Mouse (Mus musculus) bone marrow macrophage, adult 2 months (primary cell): ENCODE measurements around the gene Trip4.

ENCODE experiments used
- CTCF ChIP-seq: IDR thresholded peaks from 2 replicates; pipeline ENCODE4 v1.5.1; 2012; ENCODE audit warnings: low read depth, mild to moderate bottlenecking, low read length, moderate library complexity
- POLR2A ChIP-seq: IDR thresholded peaks from 2 replicates; pipeline ENCODE4 v1.6.1; 2012; ENCODE audit warnings: mild to moderate bottlenecking, low read depth, low read length, borderline replicate concordance

DNA sequence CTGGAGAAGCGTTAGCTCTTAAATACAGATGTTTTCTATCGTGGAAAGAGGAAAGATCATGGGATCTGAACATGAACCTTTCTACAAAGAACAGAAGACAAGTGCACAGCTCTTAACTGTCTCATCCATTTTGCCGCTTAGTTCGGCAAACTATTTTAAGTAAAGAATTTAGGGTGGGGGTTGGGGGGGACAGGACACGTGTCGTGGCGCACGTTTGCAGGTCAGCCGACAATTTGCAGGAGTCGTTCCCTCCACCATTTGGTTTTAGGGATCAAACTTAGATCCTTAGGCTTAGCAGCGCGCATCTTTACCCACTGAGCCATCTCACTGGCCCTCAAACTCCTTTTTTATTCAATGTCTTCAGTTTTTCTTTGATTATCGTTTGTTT lies 80.6 kb downstream of the Trip4 start:
- TF ChIP-seq POLR2A, result no peak
- no peak for TF ChIP-seq CTCF
